Mouse (Mus musculus) midbrain, postnatal 0 days (tissue): ENCODE measurements at regions not wholly inside any gene's neighbourhood (a gene's known extent, or its start where the extent isn't known, plus 50 kb on each side); places are given as distances from the start of the nearest gene placed in this dataset.

Source experiments
- ATAC-seq: fragments of 200-750 bp; cut with Nextera tagmentation; 2 replicates; pipeline ENCODE4 v1.8.0; 2017; ENCODE audit warnings: moderate number of reproducible peaks, mild to moderate bottlenecking, moderate TSS enrichment, moderate library complexity; ENCODE audit not compliant: low FRiP score
- DNase-seq: peaks from one replicate; pipeline ENCODE4 v3.0.0-alpha.2; 2015; ENCODE audit warnings: low spot score
- H3K27ac ChIP-seq: fragments of 300-500 bp; sonication (generic); 2 replicates; pipeline ENCODE4 v1.5.1; 2014; ENCODE audit warnings: low read depth, mild to moderate bottlenecking, low read length, mixed read lengths
- H3K27me3 ChIP-seq: fragments of 300-500 bp; sonication (generic); 2 replicates; pipeline ENCODE4 v1.6.1; 2014; ENCODE audit warnings: low read length, control low read depth, mixed read lengths; ENCODE audit not compliant: insufficient read depth
- H3K36me3 ChIP-seq: fragments of 300-500 bp; sonication (generic); 2 replicates; pipeline ENCODE4 v1.6.1; 2014; ENCODE audit warnings: low read length, control low read depth, mixed read lengths; ENCODE audit not compliant: insufficient read depth
- H3K4me1 ChIP-seq: fragments of 300-500 bp; sonication (generic); 2 replicates; pipeline ENCODE4 v1.6.1; 2014; ENCODE audit warnings: mild to moderate bottlenecking, control low read depth, antibody characterized with exemption, low read length, mixed read lengths; ENCODE audit not compliant: insufficient read depth
- H3K4me2 ChIP-seq: fragments of 300-500 bp; sonication (generic); 2 replicates; pipeline ENCODE4 v1.6.1; 2014; ENCODE audit warnings: low read depth, mild to moderate bottlenecking, low read length, mixed read lengths; ENCODE audit not compliant: poor library complexity, severe bottlenecking
- H3K4me3 ChIP-seq: fragments of 300-500 bp; sonication (generic); 2 replicates; pipeline ENCODE4 v1.5.1; 2014; ENCODE audit warnings: low read depth, mild to moderate bottlenecking, low read length, moderate library complexity
- H3K9ac ChIP-seq: fragments of 300-500 bp; sonication (generic); replicated peaks from 2 replicates; pipeline ENCODE4 v1.6.1; 2014; ENCODE audit warnings: mild to moderate bottlenecking, low read length, moderate library complexity, mixed read lengths; ENCODE audit not compliant: poor library complexity, severe bottlenecking
- H3K9me3 ChIP-seq: fragments of 300-500 bp; sonication (generic); 2 replicates; pipeline ENCODE4 v1.6.1; 2016; ENCODE audit warnings: low read length, control low read depth
- CTCF ChIP-seq: IDR thresholded peaks from 2 replicates; pipeline ENCODE4 v1.5.1; 2016; ENCODE audit warnings: antibody characterized with exemption, mild to moderate bottlenecking
- WGBS: fragments of 180-500 bp; shearing (Covaris S2); extraction: QIAGEN DNeasy Blood & Tissue Kit; methylation state at CpG from one replicate; pipeline ENCODE4 v1.1.7; 2014; 5-methylcytosine and 5-hydroxymethylcytosine counted together

DNA sequence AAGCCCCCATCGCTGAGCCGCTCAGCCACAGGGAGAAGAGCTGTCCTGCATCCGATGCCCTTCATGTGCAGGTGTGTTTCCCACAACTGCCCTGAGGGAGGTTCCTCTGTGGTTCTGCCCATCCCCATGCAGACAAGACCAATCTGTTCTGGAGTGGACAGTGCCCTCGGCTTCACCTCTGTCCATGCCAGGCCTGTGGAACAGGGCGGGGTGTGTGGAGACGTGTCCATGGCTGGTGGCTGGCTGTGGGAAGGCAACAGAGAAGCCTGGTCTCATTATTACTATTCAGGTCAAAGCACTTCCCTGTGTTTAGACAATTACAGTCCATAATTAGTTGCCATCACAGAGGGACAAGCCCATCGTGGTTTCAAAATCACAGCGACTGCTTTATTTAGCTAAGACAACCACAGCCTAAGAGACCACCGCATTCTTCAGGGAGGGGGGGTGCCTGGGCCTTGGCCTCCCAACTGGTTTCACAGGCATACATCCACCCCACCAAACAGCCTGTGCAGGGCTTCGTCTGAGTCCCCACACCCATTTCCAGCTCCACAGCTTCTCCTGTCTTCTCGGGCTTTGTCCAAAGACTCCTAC, 97.7 kb downstream of the Rplp1 start:
- Histone ChIP-seq H3K9ac (no peak overlapping the region), H3K9me3 (no peaks in the 10 kb centered on the region), H3K27ac (no peak overlapping the region), H3K27me3 (no peaks in the 10 kb centered on the region), H3K4me1 (no peaks in the 10 kb centered on the region), H3K4me3 (no peak overlapping the region), H3K4me2 (no peak overlapping the region), H3K36me3 (no peaks in the 10 kb centered on the region)
- TF ChIP-seq CTCF: no peak
- DNase-seq (no peak), ATAC-seq (no peak)
- 90% methylated on average over 11 of the region's 11 CpGs for WGBS

DNA sequence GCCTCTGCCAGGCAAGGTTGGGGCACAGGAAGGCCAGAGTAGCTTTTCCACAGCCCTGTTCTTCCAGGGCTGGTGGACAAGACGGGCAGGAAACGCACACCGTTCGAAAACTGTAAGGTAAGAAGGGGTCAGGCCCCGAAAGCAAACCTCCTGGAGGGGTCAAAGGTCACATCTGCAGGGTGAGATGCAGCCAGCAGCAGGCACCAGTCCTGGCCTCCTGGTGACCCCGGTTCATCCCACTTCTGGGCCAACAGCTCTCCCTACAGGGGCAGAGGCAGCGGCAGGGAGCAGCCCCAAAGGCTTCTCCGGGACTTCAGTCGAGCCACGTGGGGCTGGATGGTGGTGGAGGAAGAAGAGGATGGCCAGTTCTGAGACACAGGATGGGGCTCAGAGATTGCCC, 98.3 kb downstream of the Rplp1 start:
- WGBS: 57% methylated on average over 10 of the region's 10 CpGs
- DNase-seq: no peak
- H3K9ac ChIP-seq: no peak overlapping the region
- H3K4me2 ChIP-seq: no peak overlapping the region
- H3K27ac ChIP-seq: no peak overlapping the region
- H3K4me3 ChIP-seq: no peak overlapping the region
- H3K4me1 ChIP-seq: no peaks in the 10 kb centered on the region
- ATAC-seq: no peak
- no peaks in the 10 kb centered on the region for H3K9me3 ChIP-seq
- no peaks in the 10 kb centered on the region for H3K36me3 ChIP-seq
- TF ChIP-seq CTCF: no peak
- H3K27me3 ChIP-seq: no peaks in the 10 kb centered on the region

DNA sequence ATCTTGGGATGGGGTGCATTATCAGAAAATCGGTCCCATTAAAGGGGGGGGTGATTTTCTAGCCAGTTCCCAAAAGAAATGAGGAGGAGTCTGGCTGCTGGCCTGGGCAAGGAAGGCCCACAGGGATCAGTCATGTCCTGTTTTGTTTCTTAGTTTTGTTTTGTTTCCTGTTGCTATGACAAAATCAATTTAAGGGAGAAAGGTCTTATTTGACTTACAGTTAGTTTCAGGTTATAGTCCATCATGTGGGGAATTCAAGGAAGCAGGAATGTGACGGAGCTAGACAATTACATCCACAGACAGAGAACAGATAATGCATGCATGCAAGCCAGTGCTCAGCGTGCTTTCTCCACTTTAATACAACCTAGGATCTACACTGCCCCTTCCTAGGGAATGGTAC, 101.1 kb downstream of the Rplp1 start:
- Histone ChIP-seq H3K27ac (no peak overlapping the region), H3K27me3 (no peaks in the 10 kb centered on the region), H3K9ac (no peak overlapping the region), H3K4me3 (no peak overlapping the region), H3K4me2 (no peak overlapping the region), H3K9me3 (no peaks in the 10 kb centered on the region), H3K36me3 (no peaks in the 10 kb centered on the region), H3K4me1 (no peaks in the 10 kb centered on the region)
- 79% methylated on average over 3 of the region's 3 CpGs for WGBS
- TF ChIP-seq CTCF: no peak
- ATAC-seq: no peak
- no peak for DNase-seq

DNA sequence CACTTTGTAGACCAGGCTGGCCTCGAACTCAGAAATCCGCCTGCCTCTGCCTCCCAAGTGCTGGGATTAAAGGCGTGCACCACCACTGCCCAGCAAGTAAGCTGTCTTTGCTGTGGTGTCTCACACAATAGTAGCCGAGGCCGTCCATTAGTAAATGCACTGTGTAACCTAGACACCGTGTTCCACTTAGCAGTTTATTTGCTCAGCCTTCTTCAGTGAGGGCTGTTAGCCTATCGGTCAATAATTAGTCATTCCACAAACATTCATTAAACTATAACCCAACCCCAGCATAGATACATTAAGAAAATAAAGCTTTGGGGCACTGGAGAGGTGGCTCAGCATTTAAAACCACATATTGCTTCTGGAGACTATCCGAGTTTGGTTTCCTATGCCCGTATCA, 102.0 kb downstream of the Rplp1 start:
- Histone ChIP-seq H3K4me1 (no peaks in the 10 kb centered on the region), H3K27me3 (no peaks in the 10 kb centered on the region), H3K4me2 (no peak overlapping the region), H3K4me3 (no peak overlapping the region), H3K36me3 (no peaks in the 10 kb centered on the region), H3K27ac (no peak overlapping the region), H3K9ac (no peak overlapping the region), H3K9me3 (no peaks in the 10 kb centered on the region)
- TF ChIP-seq CTCF: no peak
- ATAC-seq (no peak), DNase-seq (no peak)
- WGBS: 89% methylated on average over 9 of the region's 9 CpGs

DNA sequence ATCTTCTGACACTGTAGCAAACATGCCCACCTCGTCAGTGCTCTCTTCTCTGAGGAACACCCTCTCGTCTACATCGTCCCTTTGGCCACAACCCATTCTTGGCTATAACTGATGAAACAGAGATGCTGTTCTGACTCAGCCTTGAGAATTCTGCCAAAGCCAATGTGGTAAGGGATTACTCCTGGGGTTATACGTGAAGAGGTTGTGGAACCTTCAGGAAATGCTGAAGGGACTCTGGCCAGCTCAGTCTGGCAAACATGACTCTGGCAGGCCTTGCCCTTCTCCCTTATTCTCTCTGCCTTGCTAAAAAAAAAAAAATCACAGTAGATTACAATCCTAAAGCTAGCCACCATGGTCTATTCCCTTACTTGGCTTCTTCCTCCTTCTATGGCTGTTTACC, 103.9 kb downstream of the Rplp1 start:
- WGBS: 88% methylated on average over 4 of the region's 4 CpGs
- no peak for ATAC-seq
- H3K9ac ChIP-seq: no peak overlapping the region
- no peaks in the 10 kb centered on the region for H3K27me3 ChIP-seq
- no peak overlapping the region for H3K4me3 ChIP-seq
- H3K4me1 ChIP-seq: no peaks in the 10 kb centered on the region
- H3K27ac ChIP-seq: no peak overlapping the region
- H3K9me3 ChIP-seq: no peaks in the 10 kb centered on the region
- no peaks in the 10 kb centered on the region for H3K36me3 ChIP-seq
- no peak overlapping the region for H3K4me2 ChIP-seq
- no peak for DNase-seq
- TF ChIP-seq CTCF: no peak

DNA sequence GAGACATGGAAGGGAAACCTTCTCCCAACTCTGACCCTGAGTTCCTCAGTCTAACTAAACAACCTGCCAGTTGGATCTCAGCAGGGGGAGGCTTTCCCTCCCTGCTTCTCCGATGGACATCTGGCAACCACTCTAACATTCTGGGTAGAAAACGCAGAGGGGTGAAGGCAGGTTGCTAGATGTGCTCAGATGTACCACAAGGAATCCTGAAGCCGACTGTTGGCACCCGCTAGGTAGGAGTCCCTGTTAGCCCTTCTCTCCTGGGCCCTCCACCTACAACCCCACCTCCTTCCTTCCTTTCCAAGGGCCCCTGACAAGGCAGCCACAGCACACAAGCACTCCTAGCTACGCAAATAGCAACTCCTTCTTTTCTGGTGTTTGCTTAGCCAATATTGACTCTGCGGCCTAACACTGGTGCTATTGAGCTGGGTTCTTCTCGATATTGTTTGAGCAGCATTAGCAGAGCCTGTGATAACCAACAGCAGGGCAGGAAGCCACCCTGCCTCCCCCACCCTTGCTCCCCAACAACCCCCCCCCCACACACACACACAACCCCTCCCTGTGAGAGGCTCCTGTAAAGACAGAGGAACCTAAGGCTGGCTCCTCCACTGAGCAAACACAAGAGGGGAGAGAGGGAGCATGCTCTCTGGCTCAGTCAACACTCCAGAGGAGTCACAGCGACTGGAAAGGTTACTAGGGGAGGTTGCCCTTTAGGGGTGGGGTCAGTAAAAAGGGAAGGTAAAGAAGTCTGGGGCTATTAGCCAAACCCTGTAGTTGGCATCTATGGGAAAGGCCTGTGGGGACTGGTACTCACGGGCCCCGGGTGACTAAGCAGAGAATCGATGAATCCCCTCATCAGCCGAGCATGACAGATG, 105.8 kb downstream of the Rplp1 start:
- no peak for DNase-seq
- Histone ChIP-seq H3K36me3 (no peaks in the 10 kb centered on the region), H3K9me3 (no peaks in the 10 kb centered on the region), H3K9ac (no peak overlapping the region), H3K4me2 (no peak overlapping the region), H3K27me3 (no peaks in the 10 kb centered on the region), H3K27ac (no peak overlapping the region), H3K4me1 (no peaks in the 10 kb centered on the region), H3K4me3 (no peak overlapping the region)
- TF ChIP-seq CTCF: no peak
- WGBS: 81% methylated on average over 12 of the region's 12 CpGs
- no peak for ATAC-seq
